Mouse (Mus musculus) embryonic fibroblast, embryonic 13.5 days (primary cell): ENCODE data around the gene Vps54.

Experiments used
- CTCF ChIP-seq: IDR thresholded peaks from 2 replicates; pipeline ENCODE4 v1.5.1; 2011; ENCODE audit warnings: mild to moderate bottlenecking, control low read depth, low read length, moderate library complexity, borderline replicate concordance; ENCODE audit not compliant: insufficient read depth
- POLR2A ChIP-seq: IDR thresholded peaks from 2 replicates; pipeline ENCODE4 v1.6.1; 2011; ENCODE audit warnings: low read depth, mild to moderate bottlenecking, control low read depth, low read length, moderate library complexity

GRCm38 (mm10) chr11:21265423-21265822, 26.3 kb downstream of the Vps54 start:
- no peak for TF ChIP-seq CTCF
- no peak for TF ChIP-seq POLR2A
